Mouse (Mus musculus) forebrain, embryonic 10.5 days (tissue): ENCODE data around the gene BC035044. TPM values are rescaled to one million over a fixed set of nuclear protein-coding genes. Genes with fewer than 3 reads are reported as not detected.
"Not testable (repeated sequence)": the region's sequence is repeated elsewhere in the genome, so short reads cannot be mapped to it uniquely, and the experiment has no call there.

Source experiments
- DNase-seq: peaks from one replicate; pipeline ENCODE4 v3.0.0-alpha.2; 2017; ENCODE audit warnings: low spot score; ENCODE audit errors: extremely low spot score
- H3K27ac ChIP-seq: fragments of 300-500 bp; sonication (generic); 2 replicates; pipeline ENCODE4 v1.5.1; 2016; ENCODE audit warnings: mild to moderate bottlenecking
- H3K27me3 ChIP-seq: fragments of 300-500 bp; sonication (generic); 2 replicates; pipeline ENCODE4 v1.6.1; 2016; ENCODE audit warnings: mild to moderate bottlenecking; ENCODE audit not compliant: poor library complexity, severe bottlenecking
- H3K36me3 ChIP-seq: fragments of 300-500 bp; sonication (generic); replicated peaks from 2 replicates; pipeline ENCODE4 v1.6.1; 2016; ENCODE audit warnings: mild to moderate bottlenecking, moderate library complexity
- H3K4me1 ChIP-seq: fragments of 300-500 bp; sonication (generic); 2 replicates; pipeline ENCODE4 v1.6.1; 2016
- H3K4me3 ChIP-seq: fragments of 300-500 bp; sonication (generic); 2 replicates; pipeline ENCODE4 v1.5.1; 2016; ENCODE audit warnings: mild to moderate bottlenecking, moderate library complexity
- H3K9me3 ChIP-seq: fragments of 300-500 bp; sonication (generic); 2 replicates; pipeline ENCODE4 v1.6.1; 2016; ENCODE audit warnings: mild to moderate bottlenecking, moderate library complexity
- WGBS: fragments of 180-500 bp; shearing (Covaris S2); methylation state at CpG from one replicate; pipeline ENCODE4 v1.1.7; 2016; 5-methylcytosine and 5-hydroxymethylcytosine counted together
- polyA plus RNA-seq: library from polyadenylated mRNA; unstranded; fragments of >200 nt; fragmentation: Nextera tagmentation; extraction: Ambion mirVana; gene quantifications from 2 replicates; pipeline ENCODE4 v1.2.1, GENCODE M21; 2016

Gene BC035044
- 0.52 and 0.64 TPM in 2 replicates for polyA plus RNA-seq

DNA sequence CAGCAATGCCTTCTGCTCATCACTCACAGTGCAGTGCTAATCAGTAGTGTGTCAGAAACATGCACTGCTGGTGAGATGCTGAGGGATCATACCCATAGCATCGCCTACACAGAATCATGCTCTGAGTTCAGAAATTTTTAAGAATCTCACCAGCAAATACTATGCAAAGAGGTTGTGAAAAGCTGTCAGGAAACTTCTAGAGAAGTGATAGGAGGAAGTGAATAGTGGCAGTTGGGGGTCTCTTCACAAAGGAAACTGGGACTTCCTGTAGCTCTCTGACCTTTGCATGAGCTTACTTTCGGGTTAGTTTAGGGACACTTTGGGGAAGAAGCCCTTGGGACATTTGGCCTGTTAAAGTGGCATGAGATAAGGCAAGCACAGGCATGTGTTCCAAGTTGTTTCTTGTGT is at the start of gene BC035044:
BC035044 (minus strand) TSS at position 179 of the 408 bp plus-strand sequence.
- whole genome bisulfite sequencing: 76% methylated on average over 2 of the region's 2 CpGs
- H3K36me3 ChIP-seq: no peaks in the 10 kb centered on the region

GRCm38 (mm10) chr6:128935889-128936665 is 45.2 kb upstream of the BC035044 start:
- not testable (repeated sequence) for H3K27ac ChIP-seq, H3K27me3 ChIP-seq, H3K4me3 ChIP-seq, DNase-seq, H3K4me1 ChIP-seq, H3K9me3 ChIP-seq, H3K36me3 ChIP-seq
- 90% methylated on average over 5 of the region's 13 CpGs for WGBS

More for the DNA sequence above, at the start of gene BC035044:
- Histone ChIP-seq H3K27me3 (no peaks in the 10 kb centered on the region), H3K4me3 (no peak within 1 kb of the TSS), H3K4me1 (no peaks in the 10 kb centered on the region), H3K9me3 (no peaks in the 10 kb centered on the region), H3K27ac (no peak within 1 kb of the TSS)
- DNase-seq: no peak

DNA sequence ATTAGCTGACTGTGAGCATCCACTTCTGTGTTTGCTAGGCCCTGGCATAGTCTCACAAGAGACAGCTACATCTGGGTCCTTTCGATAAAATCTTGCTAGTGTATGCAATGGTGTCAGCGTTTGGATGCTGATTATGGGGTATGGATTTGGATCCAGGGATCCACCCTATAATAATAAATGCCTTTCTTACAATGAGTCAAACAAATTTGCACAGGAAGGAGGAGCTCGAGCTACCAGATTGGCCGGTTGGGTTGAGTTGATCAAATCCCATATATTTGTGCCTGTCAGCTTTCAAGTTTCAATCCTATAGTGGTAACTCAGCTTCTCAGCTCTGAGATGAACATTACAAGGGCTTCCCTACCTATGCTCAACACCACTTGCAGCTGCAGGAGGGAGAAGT is 43.2 kb upstream of the BC035044 start, which contains the start of gene Clec2g:
Clec2g (plus strand) TSS at position 301 of the 400 bp plus-strand sequence.
- not testable (repeated sequence) for DNase-seq, H3K4me3 ChIP-seq, H3K9me3 ChIP-seq, H3K36me3 ChIP-seq, H3K27me3 ChIP-seq, H3K27ac ChIP-seq, H3K4me1 ChIP-seq
- WGBS: 96% methylated on average over 4 of the region's 4 CpGs

GRCm38 (mm10) chr6:128933050-128933449 is 42.1 kb upstream of the BC035044 start:
- DNase-seq: no peak
- no peaks in the 10 kb centered on the region for H3K36me3 ChIP-seq
- H3K4me1 ChIP-seq: no peaks in the 10 kb centered on the region
- no peaks in the 10 kb centered on the region for H3K27me3 ChIP-seq
- WGBS: 65% methylated on average over 2 of the region's 2 CpGs
- no peak overlapping the region for H3K4me3 ChIP-seq
- no peak overlapping the region for H3K27ac ChIP-seq
- H3K9me3 ChIP-seq: no peaks in the 10 kb centered on the region

GRCm38 (mm10) chr6:128917322-128917721 is 26.4 kb upstream of the BC035044 start:
- no peaks in the 10 kb centered on the region for H3K27me3 ChIP-seq
- no peaks in the 10 kb centered on the region for H3K4me1 ChIP-seq
- no peak overlapping the region for H3K4me3 ChIP-seq
- peaks cover 7% of the 10 kb centered on the region; the same call in 1 of the 2 replicates for H3K9me3 ChIP-seq
- WGBS: 93% methylated on average over 2 of the region's 2 CpGs
- no peak for DNase-seq
- H3K27ac ChIP-seq: no peak overlapping the region
- H3K36me3 ChIP-seq: no peaks in the 10 kb centered on the region

GRCm38 (mm10) chr6:128913598-128914254 is 22.8 kb upstream of the BC035044 start:
- Histone ChIP-seq H3K36me3 (no peaks in the 10 kb centered on the region), H3K4me1 (no peaks in the 10 kb centered on the region), H3K4me3 (no peak overlapping the region), H3K27ac (no peak overlapping the region), H3K27me3 (no peaks in the 10 kb centered on the region), H3K9me3 (no peaks in the 10 kb centered on the region; the same call in 1 of the 2 replicates)
- 87% methylated on average over 2 of the region's 2 CpGs for WGBS
- no peak for DNase-seq

GRCm38 (mm10) chr6:128900796-128901552 is 10.0 kb upstream of the BC035044 start:
- not testable (repeated sequence) for DNase-seq, H3K9me3 ChIP-seq, H3K36me3 ChIP-seq, H3K27ac ChIP-seq, H3K27me3 ChIP-seq, H3K4me1 ChIP-seq, H3K4me3 ChIP-seq
- WGBS: 94% methylated on average over 6 of the region's 6 CpGs

GRCm38 (mm10) chr6:128900044-128900443 is 9.1 kb upstream of the BC035044 start:
- H3K4me3 ChIP-seq: no peak overlapping the region
- no peaks in the 10 kb centered on the region for H3K4me1 ChIP-seq
- WGBS: 84% methylated on average over 2 of the region's 2 CpGs
- no peak for DNase-seq
- no peak overlapping the region for H3K27ac ChIP-seq
- no peaks in the 10 kb centered on the region for H3K9me3 ChIP-seq
- no peaks in the 10 kb centered on the region for H3K27me3 ChIP-seq
- no peaks in the 10 kb centered on the region for H3K36me3 ChIP-seq

DNA sequence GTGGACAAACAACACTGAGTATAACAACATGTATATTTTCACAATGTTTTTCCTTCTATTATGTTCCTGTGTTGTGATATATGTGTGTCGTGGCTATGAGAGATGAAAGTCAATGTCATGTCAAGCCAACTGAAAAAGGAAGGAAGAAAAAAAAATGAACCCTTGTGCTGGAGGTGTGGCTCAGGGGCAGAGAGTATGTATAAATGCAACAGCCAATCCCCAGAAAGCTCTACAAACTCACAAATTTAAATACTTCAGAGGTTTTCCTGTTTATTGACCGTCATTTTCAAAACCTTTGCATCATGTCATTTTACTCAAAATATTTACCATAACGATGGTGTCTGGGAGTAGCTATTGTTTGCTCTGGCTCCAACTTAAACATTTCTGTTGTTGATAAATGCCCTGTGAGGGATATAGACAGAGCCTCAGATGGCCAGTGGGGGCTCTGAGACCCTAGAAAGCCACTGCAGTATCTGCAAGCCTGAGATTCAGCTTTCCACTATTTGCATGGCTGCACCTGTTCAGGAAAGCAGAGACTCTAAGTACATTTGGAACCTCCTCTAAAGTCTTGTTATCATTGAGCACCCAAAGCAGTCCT is 4.6 kb upstream of the BC035044 start:
- no peaks in the 10 kb centered on the region for H3K4me1 ChIP-seq
- no peaks in the 10 kb centered on the region for H3K36me3 ChIP-seq
- DNase-seq: no peak
- no peak overlapping the region for H3K27ac ChIP-seq
- H3K27me3 ChIP-seq: no peaks in the 10 kb centered on the region
- H3K4me3 ChIP-seq: no peak overlapping the region
- 91% methylated on average over 3 of the region's 3 CpGs for WGBS
- no peaks in the 10 kb centered on the region for H3K9me3 ChIP-seq

GRCm38 (mm10) chr6:128888834-128889233 is 2.1 kb downstream of the BC035044 start:
- no peaks in the 10 kb centered on the region for H3K27me3 ChIP-seq
- no peaks in the 10 kb centered on the region for H3K9me3 ChIP-seq
- no peak for DNase-seq
- no peak overlapping the region for H3K4me3 ChIP-seq
- H3K36me3 ChIP-seq: no peaks in the 10 kb centered on the region
- H3K27ac ChIP-seq: no peak overlapping the region
- no peaks in the 10 kb centered on the region for H3K4me1 ChIP-seq
- WGBS: 84% methylated on average over 5 of the region's 5 CpGs

DNA sequence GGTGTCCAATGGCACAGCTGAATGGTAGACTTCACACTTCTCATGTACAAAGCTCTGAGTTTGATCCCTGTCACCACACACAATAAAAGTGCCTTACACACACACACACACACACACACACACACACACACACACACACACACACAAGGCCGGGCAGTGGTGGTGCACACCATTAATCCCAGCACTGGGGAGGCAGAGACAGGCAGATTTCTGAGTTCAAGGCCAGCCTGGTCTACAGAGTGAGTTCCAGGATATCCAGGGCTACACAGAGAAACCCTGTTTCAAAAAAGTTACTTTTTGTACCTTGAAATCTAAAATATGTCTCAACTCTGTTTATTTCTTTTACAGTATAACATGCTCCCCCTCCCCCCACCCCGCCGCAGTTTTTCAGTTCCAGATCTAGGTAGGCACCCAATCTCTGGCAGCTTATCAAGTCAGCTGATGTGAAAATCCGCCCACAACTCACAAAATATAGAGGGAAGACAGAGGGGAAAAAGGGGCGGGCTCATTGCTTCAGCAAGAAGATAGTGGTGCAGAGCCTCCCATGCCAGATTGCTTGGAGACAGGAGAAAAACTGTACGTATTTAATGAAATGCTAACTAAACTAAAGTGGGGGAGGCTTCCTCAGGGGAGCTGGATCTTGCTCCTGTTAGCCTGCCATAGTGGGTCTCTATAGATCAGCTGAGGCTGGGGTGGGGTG is 3.7 kb downstream of the BC035044 start, which contains the start of gene Clec2i:
Clec2i (plus strand) TSS at position 498 of the 700 bp plus-strand sequence.
- H3K27ac ChIP-seq, H3K4me1 ChIP-seq, H3K27me3 ChIP-seq, H3K4me3 ChIP-seq, H3K9me3 ChIP-seq, H3K36me3 ChIP-seq, DNase-seq: not testable (repeated sequence)
- 90% methylated on average over 6 of the region's 6 CpGs for WGBS
